Mouse (Mus musculus) liver, embryonic 14.5 days (tissue): ENCODE data around the gene Cenps. TPM values are rescaled to one million over a fixed set of nuclear protein-coding genes. Genes with fewer than 3 reads are reported as not detected.

Experiments used
- ATAC-seq: fragments of 200-750 bp; cut with Nextera tagmentation; 2 replicates; pipeline ENCODE4 v1.8.0; 2017; ENCODE audit warnings: moderate number of reproducible peaks, mild to moderate bottlenecking, moderate library complexity; ENCODE audit not compliant: insufficient read depth
- DNase-seq, 3 experiments: peaks; one replicate each; pipeline ENCODE4 v3.0.0-alpha.2; 2012 to 2013; ENCODE audit warnings: low read depth in 3 of 3, low spot score in 3 of 3
- H3K27ac ChIP-seq: fragments of 300-500 bp; sonication (generic); 2 replicates; pipeline ENCODE4 v1.5.1; 2014; ENCODE audit warnings: moderate library complexity, mild to moderate bottlenecking, control low read depth, inconsistent platforms
- H3K27me3 ChIP-seq: fragments of 300-500 bp; sonication (generic); 2 replicates; pipeline ENCODE4 v1.6.1; 2014; ENCODE audit warnings: mild to moderate bottlenecking, low read length, moderate library complexity; ENCODE audit not compliant: control insufficient read depth, insufficient read depth
- H3K36me3 ChIP-seq: fragments of 300-500 bp; sonication (generic); replicated peaks from 2 replicates; pipeline ENCODE4 v1.6.1; 2014; ENCODE audit warnings: low read depth; ENCODE audit not compliant: control insufficient read depth, insufficient read depth
- H3K4me1 ChIP-seq, 2 experiments: fragments of 200-500 bp in 1 of 2; fragments of 300-500 bp in 1 of 2; sonication (generic) in 1 of 2; replicated peaks; 2 replicates each; pipeline ENCODE4 v1.6.1; 2012 to 2014; ENCODE audit warnings: antibody characterized with exemption in 1 of 2, inconsistent platforms in 1 of 2, low read length in 1 of 2; ENCODE audit not compliant: control insufficient read depth in 2 of 2, insufficient read depth in 2 of 2
- H3K4me2 ChIP-seq: fragments of 300-500 bp; sonication (generic); 2 replicates; pipeline ENCODE4 v1.6.1; 2014; ENCODE audit warnings: low read depth, mild to moderate bottlenecking, control low read depth, moderate library complexity
- H3K4me3 ChIP-seq, 2 experiments: fragments of 200-500 bp in 1 of 2; fragments of 300-500 bp in 1 of 2; sonication (generic) in 1 of 2; 2 replicates each; pipeline ENCODE4 v1.5.1; 2012 to 2014; ENCODE audit warnings: low read depth in 2 of 2, low read length in 2 of 2, mild to moderate bottlenecking in 2 of 2, control low read depth in 1 of 2, inconsistent platforms in 1 of 2, moderate library complexity in 1 of 2; ENCODE audit not compliant: insufficient read depth in 1 of 2
- H3K9ac ChIP-seq: fragments of 300-500 bp; sonication (generic); replicated peaks from 2 replicates; pipeline ENCODE4 v1.6.1; 2014; ENCODE audit warnings: mild to moderate bottlenecking, control low read depth, moderate library complexity
- H3K9me3 ChIP-seq: fragments of 300-500 bp; sonication (generic); 2 replicates; pipeline ENCODE4 v1.6.1; 2016; ENCODE audit warnings: low read length, mixed read lengths; ENCODE audit not compliant: control insufficient read depth
- CTCF ChIP-seq: IDR thresholded peaks from 2 replicates; pipeline ENCODE4 v1.5.1; 2016; ENCODE audit warnings: antibody characterized with exemption, low read depth, control low read depth
- EP300 ChIP-seq: IDR thresholded peaks from 2 replicates; pipeline ENCODE4 v1.6.1; 2016; ENCODE audit warnings: antibody characterized with exemption, low read depth
- WGBS: fragments of 180-500 bp; shearing (Covaris S2); extraction: QIAGEN DNeasy Blood & Tissue Kit; methylation state at CpG from one replicate; pipeline ENCODE4 v1.1.7; 2014; ENCODE audit not compliant: insufficient replicate concordance; 5-methylcytosine and 5-hydroxymethylcytosine counted together
- polyA plus RNA-seq, 2 experiments: library from polyadenylated mRNA; depleted of rRNA in 1 of 2; stranded (reverse) in 1 of 2; unstranded in 1 of 2; fragments of >200 nt; fragmentation: Nextera tagmentation in 1 of 2; extraction: Ambion mirVana in 1 of 2; gene quantifications; 2 replicates each; pipeline versions ENCODE4 v1.2.1 to v1.2.3; 2012 to 2014

Cenps gene
- polyA plus RNA-seq, 2 experiments = 12.3 to 17.3 TPM

GRCm38 (mm10) chr4:149147528-149147927, 10.1 kb upstream of the Cenps start:
- DNase-seq (no peak), ATAC-seq (no peak)
- Histone ChIP-seq H3K27ac (no peak overlapping the region), H3K36me3 (peaks cover 12% of the 10 kb centered on the region), H3K9me3 (no peaks in the 10 kb centered on the region), H3K4me2 (no peak overlapping the region), H3K4me3 (no peak overlapping the region), H3K9ac (no peak overlapping the region), H3K4me1 (peaks cover 0 to 13% of the 10 kb centered on the region in 2 experiments; a peak in 2 of 4 replicates), H3K27me3 (no peaks in the 10 kb centered on the region)
- WGBS = 56% methylated on average over 7 of the region's 7 CpGs
- no peak for TF ChIP-seq EP300
- no peak for TF ChIP-seq CTCF

GRCm38 (mm10) chr4:149145151-149145550, 7.7 kb upstream of the Cenps start:
- DNase-seq (no peak), ATAC-seq (no peak)
- TF ChIP-seq EP300 (no peak), CTCF (no peak)
- no peak overlapping the region for H3K27ac ChIP-seq
- peaks cover 0 to 13% of the 10 kb centered on the region in 2 experiments; a peak in 2 of 4 replicates for H3K4me1 ChIP-seq
- WGBS = 69% methylated on average over 4 of the region's 4 CpGs
- no peaks in the 10 kb centered on the region for H3K27me3 ChIP-seq
- H3K9ac ChIP-seq = no peak overlapping the region
- no peaks in the 10 kb centered on the region for H3K9me3 ChIP-seq
- H3K4me2 ChIP-seq = no peak overlapping the region
- H3K36me3 ChIP-seq = peaks cover 1% of the 10 kb centered on the region; the same call in 1 of the 2 replicates
- H3K4me3 ChIP-seq = no peak overlapping the region

GRCm38 (mm10) chr4:149144459-149144858, 7.0 kb upstream of the Cenps start:
- peaks cover 0 to 13% of the 10 kb centered on the region in 2 experiments; a peak in 2 of 4 replicates for H3K4me1 ChIP-seq
- no peak overlapping the region for H3K4me3 ChIP-seq
- no peak for TF ChIP-seq EP300
- peak; percentile 97 for TF ChIP-seq CTCF
- no peaks in the 10 kb centered on the region for H3K27me3 ChIP-seq
- peak; percentile 42 to 52 (median 46) for DNase-seq
- no peak overlapping the region for H3K27ac ChIP-seq
- ATAC-seq = peak; percentile 57; the same call in 1 of the 2 replicates
- no peaks in the 10 kb centered on the region for H3K9me3 ChIP-seq
- no peaks in the 10 kb centered on the region; the same call in 1 of the 2 replicates for H3K36me3 ChIP-seq
- no peak overlapping the region for H3K4me2 ChIP-seq
- H3K9ac ChIP-seq = no peak overlapping the region
- WGBS = 5% methylated on average over 3 of the region's 3 CpGs

- H3K27ac ChIP-seq = no peak overlapping the region
- H3K4me2 ChIP-seq = no peak overlapping the region
- DNase-seq (no peak), ATAC-seq (no peak)
- TF ChIP-seq EP300 (no peak), CTCF (no peak)
- no peaks in the 10 kb centered on the region for H3K9me3 ChIP-seq
- 12% methylated on average over 4 of the region's 4 CpGs for WGBS
- no peak overlapping the region for H3K9ac ChIP-seq
- H3K27me3 ChIP-seq = no peaks in the 10 kb centered on the region
- H3K36me3 ChIP-seq = no peaks in the 10 kb centered on the region
- H3K4me3 ChIP-seq = no peak overlapping the region
- peaks cover 0 to 13% of the 10 kb centered on the region in 2 experiments; a peak in 2 of 4 replicates for H3K4me1 ChIP-seq
These were observed 6.2 kb upstream of the Cenps start for GRCm38 (mm10) chr4:149143594-149143993.

GRCm38 (mm10) chr4:149138515-149138914, 1.1 kb upstream of the Cenps start:
- H3K4me2 ChIP-seq = no peak overlapping the region
- no peaks in the 10 kb centered on the region for H3K36me3 ChIP-seq
- WGBS = 76% methylated on average over 8 of the region's 8 CpGs
- no peak overlapping the region for H3K27ac ChIP-seq
- no peaks in the 10 kb centered on the region for H3K27me3 ChIP-seq
- H3K4me3 ChIP-seq = no peak overlapping the region
- H3K9ac ChIP-seq = no peak overlapping the region
- DNase-seq = no peak
- H3K4me1 ChIP-seq = peaks cover 3 to 4% of the 10 kb centered on the region in 2 experiments; a peak in 2 of 4 replicates
- no peak for ATAC-seq
- no peaks in the 10 kb centered on the region for H3K9me3 ChIP-seq
- TF ChIP-seq CTCF (no peak), EP300 (no peak)
